In genomic region chr9:51180621-51181020, GRCm38 (mm10) we compare ENCODE assay signal across 8 mouse cellular contexts. TPM values are rescaled to one million over a fixed set of nuclear protein-coding genes. Genes with fewer than 3 reads are reported as not detected.
A peak's percentile ranks its signal among the peaks of the same experiment; 100 is the strongest.
DNase-seq lines count a peak whose midpoint lies in the region.
"Had no signal": no experiment of that assay in that cellular context is flagged by ENCODE, and none has a peak within 500 bp of the region (broad histone marks: within the 10 kb centered on the region; RNA-seq: fewer than 3 reads in every experiment).

No protein-coding gene starts in this region.

- DNase-seq in Muller cell, postnatal 12 days (ENCODE audit: inconsistent ontology term), result peak; percentile 95
- peak; percentile 52 for DNase-seq in brain, embryonic 18.5 days (ENCODE audit: low read depth, low spot score)
- DNase-seq in gastrocnemius, postnatal 25 days, result peak; percentile 48
- DNase-seq in lung, postnatal 10 days, result peak; percentile 85
- no peak for DNase-seq in embryo, embryonic 10.5 days (ENCODE audit: low spot score)
- no peak for DNase-seq in testis, postnatal 10 days (ENCODE audit: low spot score)
- no peak for DNase-seq in thymus, postnatal 25 days

RNA-seq across cellular contexts. Expression of gene Gm32742, which starts 15.3 kb away (rescaled TPM):
- total RNA-seq in gastrocnemius, postnatal 25 days (2021), result not detected
- total RNA-seq: heart, postnatal 14 days had no signal

RNA-seq across cellular contexts. Expression of gene Pou2af1, which starts 32.9 kb away (rescaled TPM):
- total RNA-seq in gastrocnemius, postnatal 25 days (2021), result under 1 TPM in 1 of 2 experiments, not detected in 1; 0.13 TPM

Comparison
In these comparisons a context has a peak if more than half of its experiments do, and no peak if none do; other contexts are left out.
1. DNase-seq: peak in Muller cell, postnatal 12 days (single experiment), brain, embryonic 18.5 days (single experiment), gastrocnemius, postnatal 25 days (single experiment) and lung, postnatal 10 days (single experiment); none in embryo, embryonic 10.5 days (single experiment), testis, postnatal 10 days (single experiment) and thymus, postnatal 25 days (single experiment).